Mouse (Mus musculus) liver, postnatal 0 days (tissue): Measurements from ENCODE around the gene 9530003J23Rik.

Experiments used
- CTCF ChIP-seq: sonication (generic); IDR thresholded peaks from 2 replicates; pipeline ENCODE4 v1.5.1; 2016; ENCODE audit warnings: antibody characterized with exemption, low read depth
- EP300 ChIP-seq: IDR thresholded peaks from 2 replicates; pipeline ENCODE4 v1.6.1; 2016; ENCODE audit warnings: antibody characterized with exemption, low read depth, mild to moderate bottlenecking

DNA sequence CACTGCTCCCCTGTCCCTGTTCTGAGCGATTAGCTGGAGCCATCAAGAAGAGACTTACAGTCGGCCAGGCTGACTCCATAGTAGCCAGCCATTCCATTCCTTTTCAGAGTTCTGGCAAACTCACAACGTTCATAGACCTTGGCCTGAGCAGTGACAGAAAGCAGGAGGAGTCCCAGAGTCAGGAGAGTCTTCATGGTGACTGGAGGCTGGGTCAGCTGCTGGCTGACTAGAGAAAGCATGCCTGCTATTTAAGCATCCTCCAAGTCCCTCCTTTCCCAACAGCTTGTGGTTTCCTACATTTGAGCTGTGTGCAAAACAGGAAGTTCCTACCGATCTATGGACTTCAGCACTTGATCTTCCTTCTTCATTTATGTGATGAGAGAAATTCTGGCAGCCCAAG is 43.5 kb upstream of the 9530003J23Rik start, which contains the start of gene Lyz2:
- TF ChIP-seq CTCF: no peak
- no peak for TF ChIP-seq EP300
